Mouse (Mus musculus): ENCODE results near the gene Pygo2. TPM values are rescaled to one million over a fixed set of nuclear protein-coding genes. Genes with fewer than 3 reads are reported as not detected.

Pygo2 gene
- polyA plus RNA-seq, 1 experiment from 2014 or later: 42.0 TPM

DNA sequence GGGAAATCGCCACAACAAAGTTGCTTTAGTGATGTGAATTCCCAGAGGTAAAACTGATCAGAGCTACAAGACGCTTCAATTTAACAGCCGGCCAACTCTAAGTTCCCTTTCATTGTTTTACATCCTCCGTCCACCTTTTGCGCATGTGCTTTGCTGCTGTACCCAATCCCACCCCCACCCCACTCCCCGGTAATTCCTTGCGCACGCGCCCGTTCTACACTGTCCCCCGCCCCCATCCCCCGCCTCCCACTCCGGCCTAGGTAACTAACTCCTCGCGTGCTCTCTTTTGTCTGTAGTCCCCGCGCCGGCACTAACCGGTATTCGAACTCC, 12.2 kb upstream of the Pygo2 start:
- WGBS: under 1% methylated on average over 20 of the region's 20 CpGs
- Histone ChIP-seq H3K9me3 (no peaks in the 10 kb centered on the region), H3K27ac (peak overlapping the region; percentile 45), H3K4me1 (replicated peaks) (peaks cover 43% of the 10 kb centered on the region), H3K9ac (peak overlapping the region; percentile 68), H3K36me3 (peaks cover 23% of the 10 kb centered on the region), H3K27me3 (no peaks in the 10 kb centered on the region), H3K4me2 (peak overlapping the region; percentile 82), H3K4me3 (peak overlapping the region; percentile 54)
- peak; percentile 52 for ATAC-seq (ENCODE audit: low FRiP score)

DNA sequence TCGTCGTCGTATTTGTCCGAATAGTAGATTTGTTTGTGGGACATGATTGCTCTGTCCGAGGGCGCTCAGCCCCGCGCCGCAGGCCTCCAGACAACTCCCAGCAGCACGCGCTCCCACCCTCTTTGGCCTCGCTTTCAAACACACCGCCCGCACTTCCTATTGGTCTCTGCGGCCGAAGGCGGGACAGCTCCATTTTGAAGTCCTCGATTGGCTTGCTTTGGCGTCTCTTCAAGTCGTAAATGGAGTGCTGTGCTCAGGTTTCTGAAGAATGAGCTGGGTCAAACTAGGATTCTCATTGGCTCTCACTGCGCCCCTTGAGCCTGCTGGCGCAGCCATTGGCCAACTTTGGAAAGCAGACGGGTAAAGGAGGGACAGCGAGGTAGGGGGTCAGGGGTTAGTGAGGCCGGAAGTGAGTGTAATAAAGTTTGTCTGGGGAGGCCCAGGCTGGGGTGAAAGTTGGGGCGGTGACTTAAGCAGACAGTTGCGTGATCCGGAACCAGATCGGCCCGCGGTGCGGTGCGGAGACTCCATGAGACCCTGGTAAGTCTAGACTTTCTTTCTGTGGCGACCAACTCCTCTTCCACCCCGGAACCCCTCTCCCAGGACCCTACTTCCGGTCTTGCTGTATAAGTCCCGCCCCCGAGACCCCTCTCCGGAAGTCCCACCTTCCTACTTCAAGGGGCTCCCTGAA, 11.7 kb upstream of the Pygo2 start, which contains the start of the genes Cks1b and Shc1:
Cks1b (minus strand) TSS at position 214 of the 691 bp plus-strand sequence.
Shc1 (plus strand) TSS at position 274 of the 691 bp plus-strand sequence.
- peak; percentile 97 for ATAC-seq (ENCODE audit: low FRiP score)
- H3K27ac ChIP-seq: peak within 1 kb of the TSS; percentile 87
- peaks cover 23% of the 10 kb centered on the region for H3K36me3 ChIP-seq
- H3K9me3 ChIP-seq: no peaks in the 10 kb centered on the region
- peak within 1 kb of the TSS; percentile 68 for H3K9ac ChIP-seq
- under 1% methylated on average over 39 of the region's 39 CpGs for WGBS
- peak within 1 kb of the TSS; percentile 82 for H3K4me2 ChIP-seq
- peaks cover 43% of the 10 kb centered on the region for H3K4me1 ChIP-seq (replicated peaks)
- H3K4me3 ChIP-seq: peak within 1 kb of the TSS; percentile 54
- H3K27me3 ChIP-seq: no peaks in the 10 kb centered on the region

DNA sequence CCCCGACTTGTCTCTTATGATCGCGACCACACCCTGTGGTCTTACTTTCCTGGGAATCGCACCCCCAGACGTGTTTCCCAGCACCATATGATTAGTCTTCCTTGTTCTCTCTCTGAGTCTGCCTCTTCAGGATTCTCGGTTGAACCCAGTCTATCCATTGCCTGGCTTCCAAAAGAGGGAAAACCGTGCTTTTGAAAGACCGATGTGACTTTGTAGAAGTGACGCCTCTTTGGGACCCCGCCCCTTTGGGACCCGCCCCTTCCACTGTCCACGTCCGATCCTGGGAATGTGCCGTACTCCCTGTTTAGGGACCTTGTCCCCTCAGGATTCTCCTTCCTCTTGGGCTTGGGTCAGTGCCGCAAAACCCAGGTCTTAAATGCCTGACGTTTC, 11.2 kb upstream of the Pygo2 start:
- H3K4me2 ChIP-seq: peak overlapping the region; percentile 82
- peak overlapping the region; percentile 87 for H3K27ac ChIP-seq
- WGBS: 0% methylated on average over 16 of the region's 16 CpGs
- no peaks in the 10 kb centered on the region for H3K27me3 ChIP-seq
- H3K4me1 ChIP-seq (replicated peaks): peaks cover 43% of the 10 kb centered on the region
- peaks cover 22% of the 10 kb centered on the region for H3K36me3 ChIP-seq
- peak overlapping the region; percentile 68 for H3K9ac ChIP-seq
- H3K4me3 ChIP-seq: peak overlapping the region; percentile 54
- no peaks in the 10 kb centered on the region for H3K9me3 ChIP-seq
- ATAC-seq (ENCODE audit: low FRiP score): peak; percentile 18; the same call in 1 of the 2 replicates

DNA sequence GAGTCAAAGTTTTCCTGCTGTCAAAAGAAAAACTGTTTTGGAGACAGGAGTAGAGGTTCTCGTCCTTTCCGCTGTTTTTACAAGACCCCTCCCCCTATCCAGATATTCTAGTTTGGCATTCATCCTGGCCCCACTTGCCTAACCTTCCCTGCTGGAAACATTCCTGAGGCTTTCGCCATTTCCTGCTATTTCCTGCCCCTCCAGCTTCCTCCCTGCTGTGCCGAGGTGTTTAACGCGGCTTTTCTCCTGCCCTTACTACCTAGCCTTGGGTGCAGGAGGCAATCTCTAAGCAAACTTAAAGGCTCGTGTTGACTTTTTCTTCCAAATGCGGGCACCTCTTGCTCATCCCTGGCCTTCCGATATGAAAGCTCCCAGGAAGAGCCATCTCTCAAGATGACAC, 10.4 kb upstream of the Pygo2 start:
- ATAC-seq (ENCODE audit: low FRiP score): no peak
- H3K9ac ChIP-seq: peak overlapping the region; percentile 68
- peak overlapping the region; percentile 82 for H3K4me2 ChIP-seq
- H3K4me3 ChIP-seq: peak overlapping the region; percentile 54
- WGBS: 4% methylated on average over 9 of the region's 9 CpGs
- H3K27me3 ChIP-seq: no peaks in the 10 kb centered on the region
- H3K4me1 ChIP-seq (replicated peaks): peaks cover 43% of the 10 kb centered on the region
- peaks cover 18% of the 10 kb centered on the region for H3K36me3 ChIP-seq
- H3K27ac ChIP-seq: peak overlapping the region; percentile 87
- no peaks in the 10 kb centered on the region for H3K9me3 ChIP-seq

DNA sequence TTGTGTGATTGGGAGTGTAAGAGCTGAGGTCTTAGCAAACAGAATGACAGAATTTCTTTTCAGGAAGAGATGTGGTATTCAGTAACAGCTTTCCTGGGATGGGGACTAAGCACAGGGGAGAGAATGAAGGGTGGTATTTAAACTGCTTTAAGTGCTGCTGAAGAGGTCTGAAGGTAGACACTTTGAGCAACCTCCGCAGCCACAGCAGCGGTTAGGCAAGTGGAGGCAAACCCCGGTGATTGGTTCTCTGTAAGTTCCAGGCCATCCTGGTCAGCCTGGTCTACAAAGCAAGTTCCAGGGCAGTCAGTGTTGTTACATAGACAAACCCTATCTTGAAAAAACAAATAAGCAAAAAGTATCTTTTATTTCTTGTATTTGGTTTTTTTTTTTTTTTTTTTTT, 10.0 kb upstream of the Pygo2 start:
- H3K27ac ChIP-seq: peak overlapping the region; percentile 87
- H3K9me3 ChIP-seq: no peaks in the 10 kb centered on the region
- no peaks in the 10 kb centered on the region for H3K27me3 ChIP-seq
- peaks cover 16% of the 10 kb centered on the region for H3K36me3 ChIP-seq
- H3K4me2 ChIP-seq: peak overlapping the region; percentile 82
- 45% methylated on average over 3 of the region's 3 CpGs for WGBS
- no peak for ATAC-seq (ENCODE audit: low FRiP score)
- H3K4me1 ChIP-seq (replicated peaks): peaks cover 43% of the 10 kb centered on the region
- peak overlapping the region; percentile 68 for H3K9ac ChIP-seq
- peak overlapping the region; percentile 54 for H3K4me3 ChIP-seq

DNA sequence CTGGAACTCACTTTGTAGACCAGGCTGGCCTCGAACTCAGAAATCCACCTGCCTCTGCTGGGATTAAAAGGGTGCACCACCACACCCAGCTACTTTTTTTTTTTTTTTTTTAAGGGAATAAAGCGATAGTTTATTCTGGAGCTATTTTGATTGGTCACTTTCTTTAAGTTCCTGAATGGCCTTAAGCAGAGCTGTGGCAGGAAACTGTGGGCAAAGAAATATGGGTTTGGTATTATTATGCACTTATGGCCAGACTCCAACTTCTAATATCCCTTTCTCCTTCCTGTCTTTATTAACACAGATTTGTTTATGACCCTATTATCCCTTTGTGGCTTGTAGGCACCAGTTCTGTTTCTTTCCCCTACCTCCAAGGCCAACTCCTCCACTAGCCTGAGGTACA, 9.6 kb upstream of the Pygo2 start:
- peaks cover 43% of the 10 kb centered on the region for H3K4me1 ChIP-seq (replicated peaks)
- 66% methylated on average over 2 of the region's 2 CpGs for WGBS
- ATAC-seq (ENCODE audit: low FRiP score): no peak
- no peaks in the 10 kb centered on the region for H3K9me3 ChIP-seq
- no peak overlapping the region; the same call in 1 of the 2 replicates for H3K9ac ChIP-seq
- H3K4me3 ChIP-seq: no peak overlapping the region; the same call in 1 of the 2 replicates
- no peaks in the 10 kb centered on the region for H3K27me3 ChIP-seq
- H3K36me3 ChIP-seq: peaks cover 13% of the 10 kb centered on the region
- H3K4me2 ChIP-seq: peak overlapping the region; percentile 61; the same call in 1 of the 2 replicates
- peak overlapping the region; percentile 71; the same call in 1 of the 2 replicates for H3K27ac ChIP-seq

DNA sequence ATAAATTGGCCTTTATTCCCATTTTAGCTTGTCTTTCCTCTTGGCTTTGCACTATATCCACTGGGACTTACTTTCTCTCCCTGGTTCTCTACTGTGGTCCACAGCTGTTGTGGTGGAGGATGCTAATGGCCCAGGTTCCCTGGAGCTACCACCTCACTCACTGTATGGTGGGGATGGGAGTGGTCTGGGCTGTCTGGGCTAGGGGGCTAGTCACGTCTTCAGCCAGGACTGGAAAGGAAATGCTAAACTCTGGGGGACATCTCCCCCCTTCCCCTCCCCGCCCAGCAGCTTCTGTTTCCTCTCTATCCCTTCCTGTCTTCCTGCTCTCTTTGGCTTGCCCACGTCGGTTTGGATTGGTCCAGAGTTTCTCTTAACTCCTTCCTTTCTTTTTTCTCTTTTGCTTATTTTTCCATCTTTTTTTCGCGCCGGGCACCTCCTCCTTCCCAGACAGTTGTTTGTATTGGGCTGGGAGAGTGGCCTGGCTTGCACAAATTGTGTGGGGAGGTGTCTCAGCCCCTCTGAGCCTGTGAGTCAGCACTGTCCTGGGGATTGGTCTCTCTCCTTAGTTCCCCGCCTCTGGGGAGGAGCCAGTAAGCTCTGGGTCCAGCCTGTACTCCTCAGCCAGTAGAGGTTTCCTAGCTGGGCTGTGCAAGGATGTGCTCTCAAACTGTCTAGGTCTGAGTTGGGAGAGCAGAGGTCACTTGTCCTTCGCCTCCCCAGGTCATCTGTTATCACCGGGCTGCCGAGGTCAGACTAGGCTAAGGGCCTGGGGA, 8.8 kb upstream of the Pygo2 start:
- 3% methylated on average over 11 of the region's 11 CpGs for WGBS
- Histone ChIP-seq H3K4me3 (peak overlapping the region; percentile 38), H3K9ac (peak overlapping the region; percentile 72), H3K9me3 (no peaks in the 10 kb centered on the region), H3K27ac (peak overlapping the region; percentile 73), H3K4me1 (replicated peaks) (peaks cover 43% of the 10 kb centered on the region), H3K4me2 (peak overlapping the region; percentile 61), H3K27me3 (no peaks in the 10 kb centered on the region), H3K36me3 (peaks cover 6% of the 10 kb centered on the region; the same call in 1 of the 2 replicates)
- peak; percentile 47 for ATAC-seq (ENCODE audit: low FRiP score)

DNA sequence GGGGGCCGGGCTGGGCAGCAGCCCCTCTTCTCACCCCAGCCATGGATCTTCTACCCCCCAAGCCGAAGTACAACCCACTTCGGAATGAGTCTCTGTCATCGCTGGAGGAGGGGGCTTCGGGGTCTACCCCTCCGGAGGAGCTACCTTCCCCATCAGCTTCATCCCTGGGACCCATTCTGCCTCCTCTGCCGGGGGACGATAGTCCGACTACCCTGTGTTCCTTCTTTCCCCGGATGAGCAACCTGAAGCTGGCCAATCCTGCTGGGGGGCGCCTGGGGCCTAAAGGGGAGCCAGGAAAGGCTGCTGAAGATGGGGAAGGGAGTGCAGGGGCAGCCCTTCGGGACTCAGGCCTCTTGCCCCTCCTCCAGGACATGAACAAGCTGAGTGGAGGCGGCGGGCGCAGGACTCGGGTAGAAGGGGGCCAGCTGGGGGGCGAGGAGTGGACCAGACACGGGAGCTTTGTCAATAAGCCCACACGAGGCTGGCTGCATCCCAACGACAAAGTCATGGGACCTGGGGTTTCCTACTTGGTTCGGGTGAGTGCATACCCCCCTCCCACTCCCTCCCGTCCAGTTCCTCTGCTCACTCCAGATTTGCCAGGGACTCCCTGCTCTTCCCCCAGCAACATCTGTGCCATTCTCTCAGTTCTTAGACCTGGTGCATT, 8.1 kb upstream of the Pygo2 start:
- peaks cover 13% of the 10 kb centered on the region for H3K36me3 ChIP-seq
- H3K27me3 ChIP-seq: no peaks in the 10 kb centered on the region
- 10% methylated on average over 21 of the region's 22 CpGs for WGBS
- ATAC-seq (ENCODE audit: low FRiP score): no peak
- no peaks in the 10 kb centered on the region for H3K9me3 ChIP-seq
- peak overlapping the region; percentile 38 for H3K4me3 ChIP-seq
- H3K27ac ChIP-seq: peak overlapping the region; percentile 73
- peaks cover 40% of the 10 kb centered on the region for H3K4me1 ChIP-seq (replicated peaks)
- peak overlapping the region; percentile 61 for H3K4me2 ChIP-seq
- H3K9ac ChIP-seq: peak overlapping the region; percentile 72

DNA sequence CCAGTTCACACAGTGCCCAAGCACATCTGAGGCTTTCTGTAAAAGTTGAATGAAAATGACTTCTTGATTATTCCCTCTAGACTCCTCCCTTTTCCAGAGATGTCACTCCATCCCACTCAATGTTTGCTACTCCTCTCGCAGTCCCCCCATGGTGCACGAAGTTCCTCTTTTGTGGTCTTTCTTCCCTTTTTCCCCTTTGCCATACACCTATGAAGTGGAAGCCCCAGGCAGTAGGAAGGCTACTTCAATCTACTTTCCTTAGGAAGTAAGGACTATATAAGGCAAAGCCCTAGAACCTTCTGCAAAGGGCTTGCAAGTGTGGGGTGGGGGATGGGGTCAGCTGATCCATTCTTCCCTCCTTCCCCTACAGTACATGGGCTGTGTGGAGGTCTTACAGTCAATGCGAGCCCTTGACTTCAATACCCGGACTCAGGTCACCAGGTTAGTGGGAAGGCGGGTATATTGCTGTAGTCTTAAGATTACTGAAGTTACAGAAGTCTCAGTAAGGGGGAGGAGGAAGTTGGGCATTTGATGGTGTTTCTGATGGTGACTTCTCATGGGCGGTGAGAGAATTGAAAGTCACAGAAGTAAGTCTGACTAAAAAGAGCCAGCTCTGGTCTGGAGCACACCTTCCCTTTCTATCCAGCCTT, 7.3 kb upstream of the Pygo2 start:
- WGBS: 61% methylated on average over 6 of the region's 6 CpGs
- Histone ChIP-seq H3K4me1 (replicated peaks) (peaks cover 34% of the 10 kb centered on the region), H3K27me3 (no peaks in the 10 kb centered on the region), H3K9ac (peak overlapping the region; percentile 72; the same call in 1 of the 2 replicates), H3K27ac (no peak overlapping the region), H3K4me2 (peak overlapping the region; percentile 61), H3K9me3 (no peaks in the 10 kb centered on the region), H3K36me3 (peaks cover 19% of the 10 kb centered on the region), H3K4me3 (peak overlapping the region; percentile 38)
- no peak for ATAC-seq (ENCODE audit: low FRiP score)

DNA sequence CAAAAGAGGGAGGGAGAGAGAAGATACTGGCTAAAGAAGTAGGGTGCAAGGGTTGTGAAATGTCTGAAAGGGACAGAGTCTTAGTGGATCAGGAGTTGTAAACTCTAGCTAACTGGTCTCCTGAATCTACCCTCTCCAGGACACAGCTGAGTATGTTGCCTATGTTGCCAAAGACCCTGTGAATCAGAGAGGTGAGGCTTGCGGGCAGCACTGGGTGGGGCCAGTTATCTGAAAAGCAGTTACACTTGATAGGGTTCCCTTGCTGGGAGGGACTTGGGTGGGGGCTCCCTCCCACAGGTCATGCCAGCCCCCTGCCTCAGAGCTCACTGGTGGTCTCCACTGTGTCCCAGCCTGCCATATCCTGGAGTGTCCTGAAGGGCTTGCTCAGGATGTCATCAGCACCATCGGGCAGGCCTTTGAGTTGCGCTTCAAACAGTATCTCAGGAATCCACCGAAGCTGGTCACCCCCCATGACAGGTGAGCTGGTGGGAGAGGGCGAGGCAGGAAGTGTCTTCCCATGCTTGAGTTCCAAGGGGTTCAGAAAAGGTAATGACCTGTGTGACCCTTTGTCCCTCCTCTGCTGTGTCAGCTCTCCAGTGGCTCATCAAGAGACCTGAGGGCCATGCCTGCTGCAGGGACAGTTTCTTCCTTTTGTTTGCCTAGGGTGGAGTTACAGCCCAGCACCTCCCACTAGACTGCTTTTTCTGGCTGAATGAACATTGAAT, 5.4 kb upstream of the Pygo2 start:
- Histone ChIP-seq H3K4me2 (no peak overlapping the region), H3K9me3 (no peaks in the 10 kb centered on the region), H3K4me1 (replicated peaks) (peaks cover 26% of the 10 kb centered on the region), H3K27ac (no peak overlapping the region), H3K4me3 (no peak overlapping the region), H3K9ac (no peak overlapping the region), H3K27me3 (no peaks in the 10 kb centered on the region), H3K36me3 (peaks cover 19% of the 10 kb centered on the region)
- WGBS: 88% methylated on average over 5 of the region's 5 CpGs
- no peak for ATAC-seq (ENCODE audit: low FRiP score)

DNA sequence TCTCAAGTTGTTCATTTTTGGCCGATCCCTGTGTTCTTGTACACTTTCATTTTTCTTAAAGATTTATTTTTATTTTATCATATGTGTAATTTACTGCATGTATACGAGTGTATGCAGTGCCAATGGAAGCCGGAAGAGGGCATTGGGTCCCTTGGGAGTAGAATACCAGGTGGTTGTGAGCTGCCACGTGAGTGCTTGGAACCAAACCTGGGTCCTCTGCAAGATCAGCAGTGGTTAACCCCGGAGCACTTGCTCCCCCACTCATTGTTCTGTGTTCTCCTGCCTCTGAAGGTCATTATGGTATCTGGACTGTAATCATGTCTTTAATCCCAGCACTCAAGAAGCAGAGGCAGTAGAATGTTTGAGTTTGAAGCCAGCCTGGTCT, 4.9 kb upstream of the Pygo2 start:
- Histone ChIP-seq H3K36me3 (peaks cover 19% of the 10 kb centered on the region), H3K4me1 (replicated peaks) (peaks cover 21% of the 10 kb centered on the region), H3K4me3 (no peak overlapping the region), H3K27ac (no peak overlapping the region), H3K4me2 (no peak overlapping the region), H3K27me3 (no peaks in the 10 kb centered on the region), H3K9me3 (no peaks in the 10 kb centered on the region), H3K9ac (no peak overlapping the region)
- 89% methylated on average over 5 of the region's 5 CpGs for WGBS
- ATAC-seq (ENCODE audit: low FRiP score): no peak

Measured in hindbrain, embryonic 13.5 days (tissue).